Mouse (Mus musculus): ENCODE measurements at regions not wholly inside any gene's neighbourhood (a gene's known extent, or its start where the extent isn't known, plus 50 kb on each side); places are given as distances from the start of the nearest gene placed in this dataset.

DNA sequence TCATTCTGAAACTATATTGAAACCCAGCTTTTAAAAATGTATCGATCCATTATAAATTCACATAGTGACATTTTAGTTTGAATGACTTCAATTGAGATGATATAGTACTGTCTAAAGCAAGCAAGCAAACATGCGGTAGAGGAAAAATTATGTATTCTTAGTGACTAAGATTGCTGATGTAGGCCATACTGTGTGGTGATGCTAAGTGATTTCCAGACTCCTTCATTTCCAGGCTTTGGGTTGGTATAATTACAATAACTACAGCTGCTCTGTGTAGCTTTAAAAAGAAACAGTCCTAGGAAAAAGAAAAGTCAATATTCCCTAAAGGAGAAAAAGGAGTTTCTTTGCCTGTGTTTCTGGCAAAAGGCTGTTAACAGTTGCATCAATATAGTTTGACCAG is 175.0 kb downstream of the Rps12 start:
- DNase-seq, result no peak
- intact Hi-C loops (cut with DNase I; ENCODE audit: low total_unique reads), result loop anchor here (5.0 kb wide), 1 partner anchor 495 kb away; no protein-coding TSS in a partner anchor

GRCm38 (mm10) chr10:23611183-23611582 is 175.9 kb downstream of the Rps12 start:
- intact Hi-C loops (cut with DNase I; ENCODE audit: low total_unique reads), result loop anchor here (5.0 kb wide), 1 partner anchor 494 kb away; no protein-coding TSS in a partner anchor
- peak; percentile 52 for DNase-seq

DNA sequence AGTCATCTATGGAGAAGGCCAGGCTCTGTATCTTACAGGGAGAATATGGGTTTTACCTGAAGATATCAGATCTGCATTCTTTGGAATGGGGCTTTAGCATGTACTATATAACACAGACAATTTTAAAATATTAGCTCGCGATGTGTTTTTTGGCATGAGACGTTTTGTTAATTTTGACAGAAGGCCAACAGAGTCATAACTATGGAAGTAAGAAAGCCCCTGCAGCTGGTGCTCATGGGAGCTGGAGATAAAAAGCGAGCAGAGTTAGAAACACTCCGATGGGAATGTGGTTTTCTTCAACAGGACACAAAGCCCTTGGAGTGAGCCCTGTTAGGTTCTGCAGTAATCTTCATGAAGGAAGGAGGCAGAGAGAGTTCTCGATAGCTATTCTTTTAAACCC is 176.6 kb downstream of the Rps12 start:
- no peak for DNase-seq
- intact Hi-C loops (cut with DNase I; ENCODE audit: low total_unique reads), result loop anchor here (5.0 kb wide), 1 partner anchor 493 kb away; no protein-coding TSS in a partner anchor

DNA sequence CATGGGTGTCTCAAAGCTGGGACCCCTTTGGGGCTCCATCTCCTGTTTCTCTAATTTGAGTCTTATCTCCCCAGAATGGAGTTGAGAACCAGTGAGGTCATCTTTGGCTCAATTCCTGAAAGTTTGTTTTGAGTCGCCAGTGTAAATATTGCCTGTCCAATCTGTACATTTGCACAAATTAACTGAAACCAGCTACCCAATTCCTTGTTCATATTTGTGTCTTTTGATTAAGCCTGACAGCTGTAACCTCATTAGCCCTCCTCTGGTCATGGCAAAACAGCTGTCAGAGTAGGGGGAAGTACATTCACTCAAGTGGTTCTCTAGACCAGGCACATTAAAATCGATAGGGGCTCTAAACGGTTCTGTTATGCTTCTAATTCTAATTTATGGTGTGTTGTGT is 177.0 kb downstream of the Rps12 start:
- intact Hi-C loops (cut with DNase I; ENCODE audit: low total_unique reads), result loop anchor here (5.0 kb wide), 1 partner anchor 493 kb away; no protein-coding TSS in a partner anchor
- DNase-seq, result no peak

DNA sequence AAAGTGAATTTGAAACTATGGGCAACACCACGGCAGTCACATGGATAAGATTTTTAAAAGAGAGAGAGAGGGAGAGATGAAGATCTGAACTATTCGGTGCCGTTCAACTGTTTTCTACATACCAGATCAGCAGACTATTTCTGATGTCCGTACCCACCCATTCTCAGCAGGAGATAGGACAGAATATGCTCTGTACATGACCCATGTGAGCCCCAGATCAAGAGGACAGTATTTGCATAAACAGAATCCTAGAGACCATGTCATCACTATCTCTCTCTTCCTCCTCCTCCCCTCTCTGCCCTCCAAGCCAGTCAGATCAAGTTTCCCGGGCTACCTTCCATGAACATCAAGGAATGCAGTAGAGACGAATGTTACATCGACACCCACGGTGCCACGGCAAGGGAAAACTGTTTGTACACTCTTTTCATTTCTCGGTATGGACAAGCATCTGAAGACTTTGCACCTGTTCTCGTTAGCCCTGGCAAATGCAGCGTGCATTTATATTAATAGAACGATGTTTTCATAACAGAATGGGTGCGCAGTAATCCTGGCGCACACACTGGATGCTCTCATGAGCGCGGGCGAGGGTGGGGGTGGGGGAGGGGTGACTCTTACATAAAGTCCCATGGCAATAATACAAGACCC is 177.7 kb downstream of the Rps12 start:
- DNase-seq, result peak; percentile 32
- intact Hi-C loops (cut with DNase I; ENCODE audit: low total_unique reads), result no loop called here

- intact Hi-C loops (cut with DNase I; ENCODE audit: low total_unique reads), result no loop called here
- no peak for DNase-seq
Measured at GRCm38 (mm10) chr10:23600701-23601100, 186.4 kb downstream of the Rps12 start.

- DNase-seq, result no peak
- intact Hi-C loops (cut with DNase I; ENCODE audit: low total_unique reads), result no loop called here
Measured at GRCm38 (mm10) chr10:23595541-23595940, 191.5 kb downstream of the Rps12 start.

- intact Hi-C loops (cut with DNase I; ENCODE audit: low total_unique reads), result no loop called here
Measured at GRCm38 (mm10) chr10:23580230-23580629, 206.8 kb downstream of the Rps12 start.

DNA sequence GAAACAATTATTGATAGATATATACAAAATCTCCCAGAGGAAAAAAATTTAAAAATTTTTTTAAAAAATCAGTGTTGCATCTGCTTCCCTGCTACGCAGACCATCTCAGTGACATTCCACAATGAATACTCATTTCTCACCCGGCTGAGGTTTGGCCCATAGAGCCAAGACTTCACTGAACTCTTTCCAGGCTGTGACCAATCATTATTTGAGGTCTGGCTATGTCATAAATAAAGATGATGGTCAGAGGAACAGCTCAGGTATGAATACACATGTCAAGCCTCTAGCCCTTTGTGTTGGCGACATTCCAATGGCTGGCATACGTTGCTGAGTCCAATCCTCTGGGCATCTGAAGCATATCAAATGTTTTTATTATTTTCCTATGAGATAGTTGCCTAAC is 216.1 kb downstream of the Rps12 start:
- intact Hi-C loops (cut with DNase I; ENCODE audit: low total_unique reads), result no loop called here

More at GRCm38 (mm10) chr10:23580230-23580629, 206.8 kb downstream of the Rps12 start:
- DNase-seq, result no peak

DNA sequence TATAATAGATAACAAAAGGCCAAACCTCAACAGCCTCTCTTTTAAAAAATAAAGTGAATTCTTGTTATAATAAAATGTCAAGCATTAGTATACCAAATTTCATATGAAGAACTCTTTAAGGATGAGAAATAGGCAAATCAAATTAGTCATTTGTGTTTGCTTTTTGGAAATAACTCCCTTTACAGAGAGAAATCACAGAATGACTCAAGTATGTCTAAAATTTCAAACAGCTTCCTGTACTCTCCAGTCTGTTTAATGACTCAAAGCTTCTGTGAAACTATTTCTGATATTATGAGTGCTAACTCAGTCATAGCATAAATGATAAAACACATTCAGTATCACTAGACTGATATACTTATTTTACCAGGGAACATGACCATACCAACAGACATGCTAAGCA is 217.7 kb downstream of the Rps12 start:
- intact Hi-C loops (cut with DNase I; ENCODE audit: low total_unique reads), result no loop called here
- no peak for DNase-seq

More for the DNA sequence above, 216.1 kb downstream of the Rps12 start:
- no peak for DNase-seq

- intact Hi-C loops (cut with DNase I; ENCODE audit: low total_unique reads), result no loop called here
- DNase-seq, result no peak
Measured at GRCm38 (mm10) chr10:23562273-23562885, 211.8 kb upstream of the Eya4 start.

GRCm38 (mm10) chr10:23559980-23560658 is 209.5 kb upstream of the Eya4 start:
- intact Hi-C loops (cut with DNase I; ENCODE audit: low total_unique reads), result no loop called here
- DNase-seq, result no peak

DNA sequence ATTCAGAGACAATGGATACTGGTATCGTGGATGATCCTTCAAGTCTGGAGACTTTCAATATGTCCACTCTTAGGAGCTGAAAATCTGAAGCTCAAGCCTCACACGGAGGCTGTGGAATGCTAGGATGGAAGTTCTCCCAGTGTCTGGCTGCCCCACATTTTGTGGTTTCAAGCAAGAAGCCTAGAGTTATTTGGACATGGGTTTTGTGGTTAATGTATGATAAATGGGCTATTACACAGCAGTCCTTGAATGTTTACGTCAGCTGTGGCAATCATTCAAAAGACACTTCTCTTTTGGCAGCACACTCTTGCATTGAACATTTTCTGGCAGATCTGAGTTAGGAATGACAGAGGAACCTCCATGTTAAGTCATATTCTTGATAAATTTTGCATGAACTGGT is 207.2 kb upstream of the Eya4 start:
- intact Hi-C loops (cut with DNase I; ENCODE audit: low total_unique reads), result no loop called here
- no peak for DNase-seq

DNA sequence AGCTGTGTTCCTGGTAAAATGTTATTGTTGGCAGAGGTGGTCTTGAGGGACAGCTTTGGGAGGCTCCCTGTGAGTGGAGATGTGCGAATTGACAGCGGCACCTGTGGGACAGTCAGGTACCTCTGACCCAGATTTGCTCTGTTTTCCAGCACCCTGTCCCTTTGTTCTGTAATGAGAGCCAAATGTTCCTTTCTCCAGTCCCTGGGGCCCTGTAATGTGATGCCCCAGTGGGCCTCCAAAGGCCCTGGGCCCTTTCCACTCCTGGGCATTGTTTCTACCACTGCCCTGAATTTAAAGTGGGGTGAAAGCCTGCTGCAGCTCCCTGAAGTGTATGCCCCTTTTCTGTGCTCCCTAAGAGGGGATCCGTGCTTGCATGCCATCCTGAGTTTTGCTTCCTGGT is 198.6 kb upstream of the Eya4 start:
- DNase-seq, result no peak
- intact Hi-C loops (cut with DNase I; ENCODE audit: low total_unique reads), result no loop called here

DNA sequence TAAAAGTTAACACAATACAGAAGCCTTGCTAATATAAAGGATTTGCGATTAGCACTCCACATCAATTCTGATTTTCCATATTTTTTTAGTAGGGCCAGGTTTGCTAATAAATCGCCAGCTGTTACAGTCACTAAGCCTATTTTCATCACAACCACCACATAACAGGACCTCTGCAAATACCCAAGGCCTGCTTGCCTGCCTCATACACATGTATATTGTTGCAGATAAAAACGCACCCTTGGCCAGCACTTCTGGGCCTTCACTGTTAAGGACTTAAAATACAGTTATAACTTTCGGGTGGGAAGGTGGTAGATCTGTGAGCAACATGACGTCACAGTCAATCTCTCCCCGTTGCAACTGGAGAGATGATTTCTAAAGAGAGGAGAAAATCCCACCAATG is 197.7 kb upstream of the Eya4 start:
- DNase-seq, result no peak
- intact Hi-C loops (cut with DNase I; ENCODE audit: low total_unique reads), result no loop called here

DNA sequence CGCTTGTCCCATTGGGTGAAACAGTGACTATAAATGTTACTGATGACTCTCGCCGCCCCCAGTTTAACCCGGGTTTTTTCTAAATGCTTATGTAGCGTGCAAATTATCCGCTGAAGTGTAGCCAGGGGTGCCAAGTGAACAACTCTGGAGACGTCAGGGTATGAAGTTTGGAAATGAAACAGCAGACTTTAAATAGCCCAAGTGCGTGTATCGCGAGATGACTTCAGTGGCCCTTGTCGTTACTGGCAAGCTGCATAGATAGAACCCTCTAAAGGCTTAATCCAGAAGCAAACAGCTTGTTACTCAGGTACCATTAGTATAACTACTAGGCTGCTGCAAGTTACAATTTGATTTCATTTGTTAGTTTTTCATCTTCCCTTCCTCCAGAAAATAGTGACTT is 192.1 kb upstream of the Eya4 start:
- DNase-seq, result peak; percentile 19
- intact Hi-C loops (cut with DNase I; ENCODE audit: low total_unique reads), result no loop called here

DNA sequence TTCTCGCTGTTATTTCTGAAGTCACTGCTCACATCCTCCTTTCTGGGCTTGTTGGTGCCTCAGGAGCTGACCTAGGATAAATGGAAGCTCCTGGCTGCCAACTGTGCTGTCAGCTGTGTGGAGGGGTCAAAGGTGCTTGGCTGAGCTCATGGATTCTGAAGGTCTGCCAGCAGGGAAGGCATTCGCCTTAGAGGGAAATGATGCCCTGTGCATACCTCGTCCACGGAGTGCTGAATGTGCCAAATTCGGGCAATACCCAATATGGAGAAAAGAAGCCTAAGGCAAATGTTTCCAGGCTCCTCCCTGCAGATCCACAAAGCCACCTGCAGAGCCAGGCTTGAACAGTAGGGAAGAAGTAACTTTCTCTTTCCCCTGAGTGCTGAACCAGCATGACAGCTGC is 191.3 kb upstream of the Eya4 start:
- intact Hi-C loops (cut with DNase I; ENCODE audit: low total_unique reads), result no loop called here

DNA sequence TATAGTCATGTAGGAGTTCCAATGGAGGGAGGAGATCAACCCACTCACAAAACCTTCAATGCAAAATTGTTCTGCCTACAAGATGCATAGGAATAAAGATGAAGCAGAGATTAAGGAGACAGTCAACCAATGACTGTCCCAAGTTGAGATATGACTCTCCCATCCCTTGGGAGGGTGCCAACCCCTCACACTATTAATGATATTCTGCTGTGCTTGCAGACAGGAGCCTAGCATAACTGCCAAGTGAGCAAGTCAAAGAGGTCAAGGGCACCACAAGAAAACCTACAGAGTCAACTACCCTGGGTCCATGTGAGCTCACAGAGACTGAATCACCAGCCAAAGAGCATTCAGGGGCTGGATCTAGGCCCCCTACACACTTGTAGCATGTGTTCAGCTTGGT is 184.1 kb upstream of the Eya4 start:
- intact Hi-C loops (cut with DNase I; ENCODE audit: low total_unique reads), result no loop called here
- no peak for DNase-seq

More for the DNA sequence above, 191.3 kb upstream of the Eya4 start:
- peak; percentile 48 for DNase-seq

- DNase-seq, result no peak
- intact Hi-C loops (cut with DNase I; ENCODE audit: low total_unique reads), result no loop called here
Measured at GRCm38 (mm10) chr10:23531964-23532758, 181.6 kb upstream of the Eya4 start.

DNA sequence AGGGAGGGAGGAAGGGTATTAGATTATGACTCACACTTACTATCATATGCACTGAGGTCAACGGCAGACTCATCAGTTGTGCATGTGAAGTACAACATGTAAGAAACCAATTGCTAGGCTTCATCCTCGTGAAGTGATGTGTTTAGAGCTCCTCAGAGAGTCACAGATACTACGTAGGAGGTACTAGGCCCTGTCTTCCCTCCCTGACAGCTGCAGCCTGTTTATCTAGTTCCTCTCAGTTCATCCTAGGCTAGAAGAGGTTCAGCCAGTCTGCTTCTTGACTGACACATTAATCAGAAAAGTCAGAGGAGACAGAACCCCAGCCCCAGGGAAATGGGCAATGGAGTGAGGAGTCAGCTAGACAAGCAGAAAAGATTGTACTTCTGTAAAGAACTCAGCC is 180.1 kb upstream of the Eya4 start:
- intact Hi-C loops (cut with DNase I; ENCODE audit: low total_unique reads), result no loop called here
- DNase-seq, result no peak

Data from gastrocnemius, postnatal 14 days (tissue).